15 mouse cellular contexts compared by ENCODE assay signal in genomic region chr10:116853159-116853845, GRCm38 (mm10). TPM values are rescaled to one million over a fixed set of nuclear protein-coding genes. Genes with fewer than 3 reads are reported as not detected.
"Had no signal": no experiment of that assay in that cellular context is flagged by ENCODE, and none has a peak within 500 bp of the region (broad histone marks: within the 10 kb centered on the region; RNA-seq: fewer than 3 reads in every experiment).

No protein-coding gene starts in this region.

- H3K9ac ChIP-seq: limb, embryonic 15.5 days; liver, embryonic 12.5 days; lung, embryonic 14.5 days; midbrain, embryonic 15.5 days; neural tube, embryonic 12.5 days had no signal

- H3K9me3 ChIP-seq: limb, embryonic 15.5 days; liver, embryonic 12.5 days; midbrain, embryonic 15.5 days; neural tube, embryonic 12.5 days had no signal

- H3K4me1 ChIP-seq: liver, embryonic 12.5 days had no signal

- H3K27ac ChIP-seq: limb, embryonic 15.5 days; liver, embryonic 12.5 days; midbrain, embryonic 15.5 days; neural tube, embryonic 12.5 days had no signal

- ATAC-seq: liver, embryonic 12.5 days; midbrain, embryonic 15.5 days had no signal

- DNase-seq: kidney, adult 8-10 months; kidney, postnatal 36 days; layer of hippocampus, adult 9-11 months; layer of hippocampus, postnatal 36 days; lung, embryonic 14.5 days; lung, postnatal 10 days; lung, postnatal 4 days; right cerebral cortex, adult 18-20 months; right cerebral cortex, postnatal 25 days; thymus, postnatal 36 days had no signal

- H3K4me3 ChIP-seq: limb, embryonic 15.5 days; liver, embryonic 12.5 days; midbrain, embryonic 15.5 days; neural tube, embryonic 12.5 days had no signal

- H3K4me2 ChIP-seq: limb, embryonic 15.5 days; liver, embryonic 12.5 days; lung, embryonic 14.5 days; midbrain, embryonic 15.5 days; neural tube, embryonic 12.5 days had no signal

- H3K27me3 ChIP-seq: limb, embryonic 15.5 days; liver, embryonic 12.5 days; midbrain, embryonic 15.5 days; neural tube, embryonic 12.5 days had no signal

- H3K36me3 ChIP-seq: limb, embryonic 15.5 days; liver, embryonic 12.5 days; midbrain, embryonic 15.5 days; neural tube, embryonic 12.5 days had no signal

RNA-seq across cellular contexts. Expression of gene Myrfl, which starts 43.4 kb away (rescaled TPM):
- total RNA-seq: megakaryocyte-erythroid progenitor cell, adult 5-6 weeks had no signal
- polyA plus RNA-seq: lung, embryonic 14.5 days had no signal
